Mouse (Mus musculus): ENCODE results near the gene Myh13. TPM values are rescaled to one million over a fixed set of nuclear protein-coding genes. Genes with fewer than 3 reads are reported as not detected.
A peak's percentile ranks its signal among the peaks of the same experiment; 100 is the strongest.

Gene Myh13
- total RNA-seq (2012; rRNA removed) (not detected in 2 replicates), polyA plus RNA-seq (2012; ENCODE audit: insufficient read depth in 1 of 2, insufficient read length in 2 of 2, low read depth in 1 of 2, low replicate concordance in 2 of 2, missing spikeins in 1 of 2) (not detected)

GRCm38 (mm10) chr11:67321358-67321757 lies at the start of gene Myh13:
Myh13 (plus strand) TSS chr11:67321658.
- no peaks in the 10 kb centered on the region for H3K9me3 ChIP-seq (replicated peaks; ENCODE audit: insufficient read depth, low read length)
- no peak within 1 kb of the TSS for H3K9ac ChIP-seq (ENCODE audit: control insufficient read depth, low read depth, low read length, poor library complexity, severe bottlenecking)
- H3K79me2 ChIP-seq (ENCODE audit: control insufficient read depth, insufficient read depth, low read length, poor library complexity), result no peaks in the 10 kb centered on the region
- no peaks in the 10 kb centered on the region for H3K36me3 ChIP-seq (ENCODE audit: control insufficient read depth in 1 of 2, insufficient read depth in 2 of 2, low read length in 2 of 2)
- no peaks in the 10 kb centered on the region for H3K27me3 ChIP-seq (ENCODE audit: control insufficient read depth in 1 of 2, insufficient read depth in 2 of 2, low read length in 2 of 2)
- TF ChIP-seq CTCF (IDR thresholded peaks at IDR 0.05 in 2 of 3, conservative IDR thresholded peaks at IDR 0.05 in 1 of 3; ENCODE audit: control insufficient read depth in 1 of 3, insufficient read depth in 1 of 3, low read depth in 2 of 3, low read length in 3 of 3, poor library complexity in 1 of 3, severe bottlenecking in 1 of 3) (no peak), ZC3H11A (IDR thresholded peaks at IDR 0.05; ENCODE audit: low read depth, low read length) (no peak)
- H3K27ac ChIP-seq (ENCODE audit: control insufficient read depth, low read depth, low read length), result no peak within 1 kb of the TSS
- DNase-seq (ENCODE audit: low read depth, low spot score), result no peak
- peak within 1 kb of the TSS; percentile 39 to 95; a peak in 3 of 4 replicates for H3K4me3 ChIP-seq (ENCODE audit: control insufficient read depth in 1 of 2, insufficient read depth in 1 of 2, low read depth in 2 of 2, low read length in 2 of 2)
- H3K4me1 ChIP-seq (ENCODE audit: control insufficient read depth in 1 of 2, insufficient read depth in 2 of 2, low read length in 2 of 2), result no peaks in the 10 kb centered on the region

- DNase-seq (ENCODE audit: low read depth, low spot score), result no peak
- Histone ChIP-seq H3K9ac (ENCODE audit: control insufficient read depth, low read depth, low read length, poor library complexity, severe bottlenecking) (no peak within 1 kb of the TSS), H3K4me3 (ENCODE audit: control insufficient read depth in 1 of 2, insufficient read depth in 1 of 2, low read depth in 2 of 2, low read length in 2 of 2) (no peak within 1 kb of the TSS), H3K4me1 (ENCODE audit: control insufficient read depth in 1 of 2, insufficient read depth in 2 of 2, low read length in 2 of 2) (no peaks in the 10 kb centered on the region), H3K79me2 (ENCODE audit: control insufficient read depth, insufficient read depth, low read length, poor library complexity) (no peaks in the 10 kb centered on the region), H3K27ac (ENCODE audit: control insufficient read depth, low read depth, low read length) (no peak within 1 kb of the TSS), H3K27me3 (ENCODE audit: control insufficient read depth in 1 of 2, insufficient read depth in 2 of 2, low read length in 2 of 2) (no peaks in the 10 kb centered on the region), H3K36me3 (ENCODE audit: control insufficient read depth in 1 of 2, insufficient read depth in 2 of 2, low read length in 2 of 2) (no peaks in the 10 kb centered on the region), H3K9me3 (replicated peaks; ENCODE audit: insufficient read depth, low read length) (no peaks in the 10 kb centered on the region)
- TF ChIP-seq HCFC1 (IDR thresholded peaks at IDR 0.05; ENCODE audit: low read depth, low read length) (no peak), MAX (IDR thresholded peaks at IDR 0.05; ENCODE audit: low read length) (no peak), CHD2 (IDR thresholded peaks at IDR 0.05; ENCODE audit: low read length) (no peak), JUND (IDR thresholded peaks at IDR 0.05; ENCODE audit: low read depth, low read length) (no peak), CHD1 (IDR thresholded peaks at IDR 0.05; ENCODE audit: low read depth, low read length) (no peak), SIN3A (IDR thresholded peaks at IDR 0.05; ENCODE audit: low read length) (no peak), MXI1 (IDR thresholded peaks at IDR 0.05; ENCODE audit: low read depth, low read length) (no peak), KAT2A (conservative IDR thresholded peaks at IDR 0.05; ENCODE audit: low read depth, low read length) (no peak), NELFE (IDR thresholded peaks at IDR 0.05; ENCODE audit: low read depth, low read length) (no peak), ZMIZ1 (IDR thresholded peaks at IDR 0.05; ENCODE audit: low read depth, low read length) (no peak), MYB (IDR thresholded peaks at IDR 0.05; ENCODE audit: low read depth, low read length) (no peak), MAFK (IDR thresholded peaks at IDR 0.05; ENCODE audit: borderline replicate concordance, low read depth, low read length) (no peak), GABPA (IDR thresholded peaks at IDR 0.05; ENCODE audit: low read depth, low read length) (no peak), TCF12 (IDR thresholded peaks at IDR 0.05; ENCODE audit: low read depth, low read length) (no peak), EP300 (IDR thresholded peaks at IDR 0.05; ENCODE audit: low read depth in 1 of 2, low read length in 2 of 2) (no peak), ELF1 (IDR thresholded peaks at IDR 0.05; ENCODE audit: low read depth, low read length) (no peak), BHLHE40 (IDR thresholded peaks at IDR 0.05; ENCODE audit: borderline replicate concordance, low read depth, low read length) (no peak), ETS1 (IDR thresholded peaks at IDR 0.05; ENCODE audit: low read depth, low read length) (no peak)
Observed at GRCm38 (mm10) chr11:67276601-67277174, 44.8 kb upstream of the Myh13 start, which contains the start of gene Myh8. Myh8 (plus strand) TSS chr11:67277124.

Data from MEL (cell line).